Mouse (Mus musculus): ENCODE results near the gene Gm572.

- TF ChIP-seq CTCF (IDR thresholded peaks at IDR 0.05; ENCODE audit: extremely low read depth, insufficient read depth, insufficient read length, insufficient replicate concordance) (no peak), POLR2A (IDR thresholded peaks at IDR 0.05; ENCODE audit: low read depth, low read length) (no peak)
Observed at GRCm38 (mm10) chr4:148663326-148663725, 20.2 kb downstream of the Gm572 start.

All from spleen, adult 2 months (tissue).